Mouse (Mus musculus) cortical plate, adult 2 months (tissue): Measurements from ENCODE around the gene Arhgap6. TPM values are rescaled to one million over a fixed set of nuclear protein-coding genes. Genes with fewer than 3 reads are reported as not detected.

Experiments used
- H3K27ac ChIP-seq: fragments of 200-500 bp; 2 replicates; pipeline ENCODE4 v1.5.1; 2012; ENCODE audit warnings: low read length, control low read depth, inconsistent platforms; ENCODE audit not compliant: insufficient read depth
- H3K4me1 ChIP-seq: fragments of 200-500 bp; 2 replicates; pipeline ENCODE4 v1.6.1; 2011; ENCODE audit warnings: low read length; ENCODE audit not compliant: control insufficient read depth, insufficient read depth
- H3K4me3 ChIP-seq: fragments of 200-500 bp; 2 replicates; pipeline ENCODE4 v1.5.1; 2011; ENCODE audit warnings: mild to moderate bottlenecking, low read length, control low read depth; ENCODE audit not compliant: insufficient read depth
- CTCF ChIP-seq: fragments of 200-500 bp; IDR thresholded peaks from 2 replicates; pipeline ENCODE4 v1.5.1; 2011; ENCODE audit warnings: mild to moderate bottlenecking, control low read depth, low read length; ENCODE audit not compliant: insufficient read depth; ENCODE audit errors: extremely low read depth
- POLR2A ChIP-seq: fragments of 200-500 bp; IDR thresholded peaks from 2 replicates; pipeline ENCODE4 v1.6.1; 2011; ENCODE audit warnings: mild to moderate bottlenecking, low read length, control low read depth; ENCODE audit not compliant: insufficient read depth; ENCODE audit errors: extremely low read depth
- polyA plus RNA-seq: library from polyadenylated mRNA; depleted of rRNA; stranded (reverse); fragments of >200 nt; gene quantifications from 2 replicates; pipeline ENCODE4 v1.2.3, GENCODE M21; 2012

Arhgap6 gene
- polyA plus RNA-seq, 1 experiment = 3.0 TPM

DNA sequence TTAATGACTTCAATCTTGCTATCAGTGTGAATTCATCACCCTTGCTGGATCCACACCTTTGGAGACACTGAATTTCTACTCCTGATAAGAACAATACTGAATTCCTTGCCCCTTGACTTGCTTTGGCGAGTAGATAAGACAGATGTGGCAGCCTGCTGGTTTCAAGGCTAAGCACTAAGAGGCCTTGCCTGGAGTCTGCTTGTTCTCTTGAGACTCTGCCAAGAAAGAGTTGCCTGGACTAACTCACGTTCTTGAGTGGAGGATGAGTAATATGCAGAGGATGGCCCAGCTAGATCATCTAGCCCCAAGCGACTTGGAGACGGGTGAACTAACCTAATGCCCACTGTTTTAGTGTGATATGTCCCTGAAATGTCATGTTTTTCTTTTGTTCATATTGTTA, 148.3 kb downstream of the Arhgap6 start:
- TF ChIP-seq POLR2A = no peak
- TF ChIP-seq CTCF = no peak

DNA sequence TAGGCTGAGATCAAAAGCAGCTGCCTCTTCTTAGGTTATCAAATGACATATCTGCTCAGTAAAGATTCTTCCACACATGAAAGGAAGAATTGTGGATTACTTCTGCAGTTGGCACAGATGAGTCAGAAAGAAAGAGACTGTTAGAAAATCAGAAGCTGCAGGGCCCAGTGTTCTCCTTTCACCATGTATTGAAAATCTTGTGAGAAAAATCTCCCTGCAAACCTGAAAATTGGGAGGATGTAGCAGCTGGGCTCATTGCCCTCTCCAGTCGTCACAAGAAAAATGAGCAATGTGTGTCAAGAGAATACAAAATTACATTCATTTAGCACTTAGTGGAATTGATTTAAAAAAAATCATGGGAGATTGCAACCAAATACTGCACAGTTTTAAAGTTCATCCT, 180.5 kb downstream of the Arhgap6 start:
- no peak for TF ChIP-seq CTCF
- no peak for TF ChIP-seq POLR2A
- no peaks in the 10 kb centered on the region for H3K4me1 ChIP-seq
- no peak overlapping the region for H3K27ac ChIP-seq
- H3K4me3 ChIP-seq = no peak overlapping the region

More for the DNA sequence above, 148.3 kb downstream of the Arhgap6 start:
- Histone ChIP-seq H3K4me1 (no peaks in the 10 kb centered on the region), H3K4me3 (no peak overlapping the region), H3K27ac (no peak overlapping the region)

DNA sequence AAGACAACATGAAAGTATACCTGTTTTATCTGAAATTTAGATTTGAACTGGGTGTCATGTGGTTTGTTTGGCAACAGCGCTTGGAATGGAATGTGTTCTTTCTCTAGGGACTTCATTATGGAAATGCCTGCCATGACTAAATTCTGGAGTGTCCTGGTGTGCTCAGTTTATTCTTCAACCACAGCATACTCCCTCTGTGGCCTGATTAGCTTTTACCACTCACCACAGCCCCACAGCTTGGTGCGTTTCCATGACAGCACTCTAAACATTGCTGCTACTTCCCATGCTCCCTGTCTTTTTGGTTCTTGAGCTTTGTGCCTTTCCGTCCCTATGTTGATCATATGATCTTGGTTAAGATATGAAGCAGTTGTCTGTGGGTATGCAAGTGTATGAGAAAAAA, 182.9 kb downstream of the Arhgap6 start:
- Histone ChIP-seq H3K4me1 (no peaks in the 10 kb centered on the region), H3K27ac (no peak overlapping the region), H3K4me3 (no peak overlapping the region)
- TF ChIP-seq POLR2A (no peak), CTCF (no peak)

DNA sequence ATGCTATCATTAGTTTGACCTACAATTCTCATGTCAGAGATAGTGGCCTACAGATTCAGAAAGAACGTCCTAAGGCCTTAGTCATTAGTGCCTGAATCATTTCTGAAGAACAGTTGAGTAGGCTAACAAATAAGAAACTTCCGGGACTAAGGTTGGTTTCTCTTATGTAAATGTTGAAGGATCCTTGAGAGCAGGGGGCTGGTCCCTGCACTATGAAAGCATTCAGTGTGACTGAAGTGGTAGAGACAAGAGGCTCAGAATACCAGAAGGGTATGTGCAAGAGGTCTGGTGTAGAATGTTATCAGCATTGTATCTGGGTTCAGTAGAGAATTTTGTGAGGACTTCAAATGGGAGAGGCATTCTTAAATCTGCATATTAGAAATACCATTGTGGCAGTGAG, 185.5 kb downstream of the Arhgap6 start:
- Histone ChIP-seq H3K27ac (no peak overlapping the region), H3K4me3 (no peak overlapping the region), H3K4me1 (no peaks in the 10 kb centered on the region)
- TF ChIP-seq CTCF (no peak), POLR2A (no peak)

DNA sequence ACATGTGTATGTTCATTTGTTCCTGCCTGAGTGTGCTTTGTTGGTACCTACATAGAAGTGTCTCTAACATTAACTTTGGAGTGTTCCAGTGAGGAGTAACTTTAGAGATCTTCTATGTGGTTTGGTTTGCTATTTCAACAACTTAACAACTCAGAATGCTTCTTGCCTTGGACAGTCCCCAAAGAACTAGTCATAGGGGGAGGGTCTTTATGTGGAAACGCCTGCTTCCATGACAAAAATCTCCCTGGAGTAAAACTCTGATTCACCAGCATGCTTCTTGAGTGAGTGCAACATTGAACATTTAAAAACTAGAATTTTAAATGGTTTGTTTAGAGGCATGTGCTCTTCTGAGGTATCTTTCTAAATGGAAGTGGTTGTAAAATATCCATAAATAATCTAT, 212.2 kb downstream of the Arhgap6 start:
- no peaks in the 10 kb centered on the region for H3K4me1 ChIP-seq
- H3K4me3 ChIP-seq = no peak overlapping the region
- TF ChIP-seq CTCF (no peak), POLR2A (no peak)
- no peak overlapping the region for H3K27ac ChIP-seq

DNA sequence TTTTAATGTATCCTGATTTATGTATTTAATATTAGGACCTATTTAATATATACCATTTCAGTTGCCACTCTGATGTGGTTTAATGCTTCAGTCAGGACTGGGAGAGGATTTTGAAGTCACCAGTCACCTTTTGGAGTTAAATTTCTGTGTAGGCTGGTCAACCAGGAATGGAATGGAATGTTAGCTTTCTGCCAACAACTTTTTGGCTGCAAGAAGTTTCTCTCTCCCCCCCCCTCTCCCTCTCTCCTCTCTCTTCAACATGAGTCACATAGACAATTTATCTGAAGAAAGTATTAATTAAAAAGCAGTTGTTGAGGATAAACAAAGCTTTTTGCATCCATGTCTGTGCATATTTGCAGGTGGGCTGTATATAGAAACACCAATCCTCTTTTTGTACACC, 217.8 kb downstream of the Arhgap6 start:
- no peak for TF ChIP-seq CTCF
- no peak for TF ChIP-seq POLR2A
- Histone ChIP-seq H3K4me1 (no peaks in the 10 kb centered on the region), H3K4me3 (no peak overlapping the region), H3K27ac (no peak overlapping the region)

DNA sequence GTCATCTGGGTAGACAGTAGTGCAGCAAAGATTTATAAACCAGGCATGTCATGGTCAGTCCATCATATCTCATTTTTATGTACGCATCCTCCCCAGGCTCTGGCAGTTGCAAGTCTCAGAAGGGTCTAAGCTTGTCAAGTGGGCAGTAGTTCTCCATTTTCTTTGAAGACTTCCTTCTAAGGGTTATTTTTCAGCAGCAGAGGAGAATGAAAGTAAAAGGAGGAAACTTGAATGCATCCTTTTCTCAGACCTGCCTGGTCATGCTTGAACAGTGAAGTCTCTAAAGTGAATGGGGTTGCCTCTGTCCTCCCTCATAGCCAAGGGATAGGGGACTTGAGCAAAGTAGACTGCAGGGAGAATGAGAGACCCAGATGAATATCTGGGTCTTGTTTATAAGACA, 239.5 kb downstream of the Arhgap6 start:
- Histone ChIP-seq H3K4me1 (no peaks in the 10 kb centered on the region), H3K27ac (no peak overlapping the region), H3K4me3 (no peak overlapping the region)
- no peak for TF ChIP-seq CTCF
- no peak for TF ChIP-seq POLR2A

DNA sequence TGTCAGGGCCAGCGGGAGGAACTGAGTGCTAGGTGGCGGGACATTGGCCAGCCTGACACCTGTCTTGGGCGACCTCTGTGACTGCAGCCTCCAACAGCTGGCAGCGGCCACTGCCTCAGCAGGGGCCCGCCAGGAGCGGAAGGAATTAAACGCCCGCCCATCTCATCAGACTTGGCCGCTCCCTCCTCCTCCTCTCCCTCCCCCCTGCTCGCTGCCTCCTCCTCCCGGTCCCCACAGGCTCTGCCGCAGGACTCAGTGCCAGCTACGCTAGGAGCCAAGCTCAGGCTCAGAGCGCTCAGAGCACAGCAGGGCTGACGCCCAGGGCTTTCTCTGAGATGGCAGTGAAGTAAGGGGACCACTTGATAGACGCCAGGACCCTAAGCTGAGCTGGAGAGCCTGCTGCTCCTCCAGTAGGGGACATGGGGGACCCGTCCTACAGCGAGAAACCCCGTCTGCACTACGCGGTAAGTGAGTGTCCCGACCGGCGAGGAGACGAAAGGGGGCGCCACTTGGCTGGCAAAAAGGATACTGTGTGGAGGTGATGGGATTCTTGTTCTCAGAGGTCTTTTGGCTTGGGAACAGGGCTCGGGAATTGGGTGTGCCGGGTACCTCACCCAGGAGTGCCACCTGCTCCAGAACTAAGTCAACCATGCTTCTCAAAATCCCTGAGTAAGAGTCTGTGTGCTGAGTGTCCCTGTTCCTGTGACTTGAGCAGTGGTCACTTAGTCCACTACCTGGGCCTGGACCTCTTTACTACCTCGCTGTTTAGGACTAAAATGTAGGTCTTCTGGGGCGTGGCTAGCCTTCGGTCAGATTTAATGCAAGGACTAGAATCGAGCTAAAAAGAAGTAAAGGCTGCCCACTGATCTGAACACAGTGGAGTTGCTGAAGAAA, 241.8 kb downstream of the Arhgap6 start:
- H3K4me3 ChIP-seq = peak overlapping the region; percentile 55
- no peak overlapping the region for H3K27ac ChIP-seq
- no peaks in the 10 kb centered on the region for H3K4me1 ChIP-seq
- TF ChIP-seq POLR2A (no peak), CTCF (0 out of 2 replicates have a peak, but pooled peaks have one; percentile 17)

DNA sequence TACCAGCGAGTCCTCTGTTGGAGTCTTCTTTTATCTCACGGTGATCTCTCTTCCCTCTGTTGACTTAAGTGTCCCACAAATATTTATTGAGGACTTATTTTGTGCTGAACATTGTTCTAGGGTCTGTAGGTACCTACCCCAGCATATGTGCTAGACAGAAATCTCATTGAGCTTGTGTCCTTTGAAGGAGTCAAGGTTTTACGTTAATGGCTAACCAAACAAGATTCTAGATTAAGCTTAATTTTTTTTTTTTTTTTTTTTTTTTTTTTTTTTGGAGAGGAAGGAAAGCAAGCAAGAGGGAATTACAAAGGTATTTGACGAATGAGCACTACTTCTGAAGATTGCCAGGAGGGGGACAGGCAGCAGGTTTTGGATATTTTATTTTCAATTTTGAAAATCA, 242.5 kb downstream of the Arhgap6 start:
- H3K4me1 ChIP-seq = no peaks in the 10 kb centered on the region
- peak overlapping the region; percentile 55 for H3K4me3 ChIP-seq
- H3K27ac ChIP-seq = no peak overlapping the region
- no peak for TF ChIP-seq CTCF
- TF ChIP-seq POLR2A = no peak

DNA sequence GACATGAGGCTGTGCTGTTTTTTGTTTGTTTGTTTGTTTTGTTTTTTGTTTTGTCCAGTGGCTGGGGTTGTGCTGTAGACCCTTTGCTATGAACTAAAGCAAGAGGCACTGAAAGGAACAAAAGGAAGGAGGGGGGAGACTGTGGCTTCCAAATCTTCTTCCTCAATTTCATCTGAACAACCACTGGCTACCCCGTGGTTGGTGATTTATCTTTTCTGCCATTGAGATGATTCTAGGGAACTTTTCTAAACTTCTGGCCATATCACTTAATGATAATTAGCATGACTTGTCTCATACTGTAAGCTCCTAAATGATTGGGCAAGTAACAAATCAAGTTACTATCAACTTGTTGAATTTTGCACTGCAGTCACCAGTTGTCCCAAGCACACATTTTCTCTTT, 249.0 kb downstream of the Arhgap6 start:
- H3K27ac ChIP-seq = no peak overlapping the region
- TF ChIP-seq CTCF (no peak), POLR2A (no peak)

DNA sequence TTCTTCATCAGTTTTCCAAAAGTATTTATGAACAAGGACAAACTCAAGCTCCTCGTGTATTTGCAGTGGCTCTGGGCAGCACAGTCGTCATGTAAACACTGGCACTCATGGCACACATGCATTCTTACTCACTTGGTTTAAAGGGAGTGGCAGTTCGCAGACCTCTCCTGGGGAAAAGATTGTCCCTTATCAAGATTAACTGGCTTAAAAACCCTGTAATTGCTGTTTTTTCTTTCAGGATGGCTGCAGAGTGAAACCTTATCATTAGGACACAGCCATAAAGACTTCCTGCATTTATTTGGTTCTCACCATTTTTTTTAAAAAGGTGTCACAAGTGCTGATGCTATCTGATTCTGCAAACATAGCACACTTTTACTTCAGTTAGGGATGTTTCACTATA, 252.7 kb downstream of the Arhgap6 start:
- no peak overlapping the region for H3K4me3 ChIP-seq
- H3K4me1 ChIP-seq = no peaks in the 10 kb centered on the region
- TF ChIP-seq CTCF (no peak), POLR2A (no peak)
- H3K27ac ChIP-seq = no peak overlapping the region

More for the DNA sequence above, 249.0 kb downstream of the Arhgap6 start:
- Histone ChIP-seq H3K4me3 (no peak overlapping the region), H3K4me1 (no peaks in the 10 kb centered on the region)
